Mouse (Mus musculus) hindbrain, embryonic 12.5 days (tissue): ENCODE data around the gene Yaf2. TPM values are rescaled to one million over a fixed set of nuclear protein-coding genes. Genes with fewer than 3 reads are reported as not detected.
"Not testable (repeated sequence)": the region's sequence is repeated elsewhere in the genome, so short reads cannot be mapped to it uniquely, and the experiment has no call there.

Experiments
- ATAC-seq: fragments of 200-750 bp; cut with Nextera tagmentation; 2 replicates; pipeline ENCODE4 v1.8.0; 2017; ENCODE audit warnings: moderate TSS enrichment; ENCODE audit not compliant: low FRiP score
- H3K27ac ChIP-seq: fragments of 300-500 bp; sonication (generic); 2 replicates; pipeline ENCODE4 v1.5.1; 2016; ENCODE audit warnings: mild to moderate bottlenecking
- H3K27me3 ChIP-seq: fragments of 300-500 bp; sonication (generic); 2 replicates; pipeline ENCODE4 v1.6.1; 2016; ENCODE audit warnings: mild to moderate bottlenecking
- H3K36me3 ChIP-seq: fragments of 300-500 bp; sonication (generic); 2 replicates; pipeline ENCODE4 v1.6.1; 2016; ENCODE audit warnings: mild to moderate bottlenecking
- H3K4me1 ChIP-seq: fragments of 300-500 bp; sonication (generic); 2 replicates; pipeline ENCODE4 v1.6.1; 2016
- H3K4me2 ChIP-seq: fragments of 300-500 bp; sonication (generic); replicated peaks from 2 replicates; pipeline ENCODE4 v1.6.1; 2016; ENCODE audit warnings: mild to moderate bottlenecking
- H3K4me3 ChIP-seq: fragments of 300-500 bp; sonication (generic); 2 replicates; pipeline ENCODE4 v1.5.1; 2016; ENCODE audit warnings: mild to moderate bottlenecking
- H3K9ac ChIP-seq: fragments of 300-500 bp; sonication (generic); 2 replicates; pipeline ENCODE4 v1.6.1; 2016; ENCODE audit warnings: mild to moderate bottlenecking, moderate library complexity
- H3K9me3 ChIP-seq: fragments of 300-500 bp; sonication (generic); replicated peaks from 2 replicates; pipeline ENCODE4 v1.6.1; 2016; ENCODE audit warnings: mild to moderate bottlenecking
- WGBS: fragments of 180-500 bp; shearing (Covaris S2); methylation state at CpG from one replicate; pipeline ENCODE4 v1.1.7; 2016; 5-methylcytosine and 5-hydroxymethylcytosine counted together
- polyA plus RNA-seq: library from polyadenylated mRNA; unstranded; fragments of >200 nt; fragmentation: Nextera tagmentation; extraction: Ambion mirVana; gene quantifications from 2 replicates; pipeline ENCODE4 v1.2.1, GENCODE M21; 2016

Yaf2 gene
- polyA plus RNA-seq = 98.1 and 99.1 TPM in 2 replicates

GRCm38 (mm10) chr15:93336925-93337761 lies at the start of gene Yaf2:
Yaf2 (minus strand) TSS chr15:93336935.
- peak; percentile 93 for ATAC-seq
- under 1% methylated on average over 73 of the region's 73 CpGs for WGBS

GRCm38 (mm10) chr15:93381337-93381736 lies 44.6 kb upstream of the Yaf2 start:
- Histone ChIP-seq H3K4me3 (no peak overlapping the region), H3K27me3 (no peaks in the 10 kb centered on the region), H3K4me1 (no peaks in the 10 kb centered on the region), H3K4me2 (no peak overlapping the region), H3K9me3 (no peaks in the 10 kb centered on the region), H3K36me3 (peaks cover 23% of the 10 kb centered on the region), H3K27ac (no peak overlapping the region), H3K9ac (no peak overlapping the region)
- ATAC-seq = no peak
- 76% methylated on average over 5 of the region's 5 CpGs for whole genome bisulfite sequencing

More at GRCm38 (mm10) chr15:93336925-93337761, at the start of gene Yaf2:
- no peaks in the 10 kb centered on the region for H3K27me3 ChIP-seq
- no peaks in the 10 kb centered on the region for H3K9me3 ChIP-seq
- H3K4me2 ChIP-seq = peak within 1 kb of the TSS; percentile 83
- peaks cover 20% of the 10 kb centered on the region for H3K4me1 ChIP-seq
- peaks cover 8% of the 10 kb centered on the region for H3K36me3 ChIP-seq
- peak within 1 kb of the TSS; percentile 94 for H3K9ac ChIP-seq
- H3K27ac ChIP-seq = peak within 1 kb of the TSS; percentile 95
- peak within 1 kb of the TSS; percentile 77 for H3K4me3 ChIP-seq

GRCm38 (mm10) chr15:93379177-93379576 lies 42.4 kb upstream of the Yaf2 start:
- ATAC-seq = no peak
- no peak overlapping the region for H3K9ac ChIP-seq
- H3K4me3 ChIP-seq = no peak overlapping the region
- peaks cover 6% of the 10 kb centered on the region; the same call in 1 of the 2 replicates for H3K36me3 ChIP-seq
- no peak overlapping the region for H3K4me2 ChIP-seq
- H3K27ac ChIP-seq = no peak overlapping the region
- no peaks in the 10 kb centered on the region for H3K9me3 ChIP-seq
- no peaks in the 10 kb centered on the region for H3K27me3 ChIP-seq
- 75% methylated on average over 3 of the region's 3 CpGs for WGBS
- H3K4me1 ChIP-seq = no peaks in the 10 kb centered on the region

GRCm38 (mm10) chr15:93375696-93376095 lies 39.0 kb upstream of the Yaf2 start:
- WGBS = 89% methylated on average over 5 of the region's 5 CpGs
- Histone ChIP-seq H3K9ac (no peak overlapping the region), H3K36me3 (no peaks in the 10 kb centered on the region), H3K4me3 (no peak overlapping the region), H3K4me2 (no peak overlapping the region), H3K9me3 (no peaks in the 10 kb centered on the region), H3K27me3 (no peaks in the 10 kb centered on the region), H3K27ac (no peak overlapping the region), H3K4me1 (no peaks in the 10 kb centered on the region)
- ATAC-seq = no peak

- ATAC-seq = not testable (repeated sequence)
Measured at GRCm38 (mm10) chr15:93372525-93373119, 35.9 kb upstream of the Yaf2 start.

GRCm38 (mm10) chr15:93371838-93372237 lies 35.1 kb upstream of the Yaf2 start:
- ATAC-seq = no peak
- Histone ChIP-seq H3K9ac (no peak overlapping the region), H3K4me1 (no peaks in the 10 kb centered on the region), H3K4me2 (no peak overlapping the region), H3K9me3 (no peaks in the 10 kb centered on the region), H3K27ac (no peak overlapping the region), H3K27me3 (no peaks in the 10 kb centered on the region), H3K36me3 (no peaks in the 10 kb centered on the region), H3K4me3 (no peak overlapping the region)
- 82% methylated on average over 2 of the region's 2 CpGs for WGBS

More at GRCm38 (mm10) chr15:93372525-93373119, 35.9 kb upstream of the Yaf2 start:
- H3K9ac ChIP-seq, H3K4me3 ChIP-seq, H3K9me3 ChIP-seq, H3K36me3 ChIP-seq, H3K4me1 ChIP-seq, H3K4me2 ChIP-seq, H3K27ac ChIP-seq, H3K27me3 ChIP-seq: not testable (repeated sequence)

- no peak overlapping the region for H3K9ac ChIP-seq
- H3K27me3 ChIP-seq = no peaks in the 10 kb centered on the region
- no peak overlapping the region for H3K4me2 ChIP-seq
- no peaks in the 10 kb centered on the region for H3K36me3 ChIP-seq
- no peak overlapping the region for H3K4me3 ChIP-seq
- no peaks in the 10 kb centered on the region for H3K4me1 ChIP-seq
- H3K27ac ChIP-seq = no peak overlapping the region
- no peaks in the 10 kb centered on the region for H3K9me3 ChIP-seq
- ATAC-seq = no peak
- 76% methylated on average over 9 of the region's 9 CpGs for WGBS
Measured at GRCm38 (mm10) chr15:93368558-93368957, 31.8 kb upstream of the Yaf2 start.

GRCm38 (mm10) chr15:93365561-93365960 lies 28.8 kb upstream of the Yaf2 start:
- 88% methylated on average over 6 of the region's 6 CpGs for WGBS

GRCm38 (mm10) chr15:93358346-93359095 lies 21.8 kb upstream of the Yaf2 start:
- Histone ChIP-seq H3K27me3 (no peaks in the 10 kb centered on the region), H3K9me3 (0 out of 2 replicates have a peak, but pooled peaks cover 3% of the 10 kb centered on the region), H3K27ac (no peak overlapping the region), H3K4me3 (no peak overlapping the region), H3K4me2 (no peak overlapping the region), H3K36me3 (no peaks in the 10 kb centered on the region), H3K9ac (no peak overlapping the region), H3K4me1 (no peaks in the 10 kb centered on the region)
- WGBS = 92% methylated on average over 19 of the region's 19 CpGs
- no peak for ATAC-seq

More at GRCm38 (mm10) chr15:93365561-93365960, 28.8 kb upstream of the Yaf2 start:
- no peak overlapping the region for H3K9ac ChIP-seq
- no peak overlapping the region for H3K4me2 ChIP-seq
- ATAC-seq = no peak
- no peaks in the 10 kb centered on the region for H3K4me1 ChIP-seq
- no peaks in the 10 kb centered on the region for H3K36me3 ChIP-seq
- H3K27me3 ChIP-seq = no peaks in the 10 kb centered on the region
- no peak overlapping the region for H3K27ac ChIP-seq
- H3K9me3 ChIP-seq = no peaks in the 10 kb centered on the region
- no peak overlapping the region for H3K4me3 ChIP-seq

GRCm38 (mm10) chr15:93340630-93341379 lies 4.1 kb upstream of the Yaf2 start:
- Histone ChIP-seq H3K4me1 (peaks cover 8% of the 10 kb centered on the region; the same call in 1 of the 2 replicates), H3K4me2 (no peak overlapping the region), H3K36me3 (no peaks in the 10 kb centered on the region), H3K4me3 (no peak overlapping the region), H3K9ac (no peak overlapping the region), H3K9me3 (no peaks in the 10 kb centered on the region), H3K27ac (no peak overlapping the region), H3K27me3 (no peaks in the 10 kb centered on the region)
- 86% methylated on average over 10 of the region's 10 CpGs for WGBS
- no peak for ATAC-seq

GRCm38 (mm10) chr15:93336658-93336924 lies 144 bp downstream of the Yaf2 start:
- peak overlapping the region; percentile 95 for H3K27ac ChIP-seq
- H3K4me2 ChIP-seq = peak overlapping the region; percentile 83
- no peaks in the 10 kb centered on the region for H3K27me3 ChIP-seq
- H3K4me1 ChIP-seq = peaks cover 20% of the 10 kb centered on the region
- H3K9ac ChIP-seq = peak overlapping the region; percentile 94
- H3K9me3 ChIP-seq = no peaks in the 10 kb centered on the region
- H3K36me3 ChIP-seq = peaks cover 8% of the 10 kb centered on the region
- peak overlapping the region; percentile 77 for H3K4me3 ChIP-seq
- WGBS = 0% methylated on average over 20 of the region's 52 CpGs
- no peak for ATAC-seq
